Mouse (Mus musculus) lung, embryonic 14.5 days (tissue): ENCODE data around the gene Ccdc74a. TPM values are rescaled to one million over a fixed set of nuclear protein-coding genes. Genes with fewer than 3 reads are reported as not detected.
A peak's percentile ranks its signal among the peaks of the same experiment; 100 is the strongest.
"Not testable (repeated sequence)": the region's sequence is repeated elsewhere in the genome, so short reads cannot be mapped to it uniquely, and the experiment has no call there.

Experiments
- ATAC-seq: fragments of 200-750 bp; cut with Nextera tagmentation; 2 replicates; pipeline ENCODE4 v1.8.0; 2017; ENCODE audit warnings: mild to moderate bottlenecking, moderate TSS enrichment, moderate library complexity; ENCODE audit not compliant: insufficient read depth
- DNase-seq: peaks from one replicate; pipeline ENCODE4 v3.0.0-alpha.2; 2015
- H3K27ac ChIP-seq: fragments of 300-500 bp; sonication (generic); 2 replicates; pipeline ENCODE4 v1.5.1; 2014; ENCODE audit warnings: low read depth, mild to moderate bottlenecking, moderate library complexity
- H3K27me3 ChIP-seq: fragments of 300-500 bp; sonication (generic); 2 replicates; pipeline ENCODE4 v1.6.1; 2014; ENCODE audit warnings: low read length, control low read depth; ENCODE audit not compliant: insufficient read depth
- H3K36me3 ChIP-seq: fragments of 300-500 bp; sonication (generic); 2 replicates; pipeline ENCODE4 v1.6.1; 2014; ENCODE audit warnings: control low read depth; ENCODE audit not compliant: insufficient read depth
- H3K4me1 ChIP-seq: fragments of 300-500 bp; sonication (generic); 2 replicates; pipeline ENCODE4 v1.6.1; 2014; ENCODE audit warnings: antibody characterized with exemption, control low read depth; ENCODE audit not compliant: insufficient read depth
- H3K4me2 ChIP-seq: fragments of 300-500 bp; sonication (generic); 2 replicates; pipeline ENCODE4 v1.6.1; 2014; ENCODE audit warnings: mild to moderate bottlenecking
- H3K4me3 ChIP-seq: fragments of 300-500 bp; sonication (generic); 2 replicates; pipeline ENCODE4 v1.5.1; 2014; ENCODE audit warnings: low read depth, low read length
- H3K9ac ChIP-seq: fragments of 300-500 bp; sonication (generic); 2 replicates; pipeline ENCODE4 v1.6.1; 2014
- H3K9me3 ChIP-seq: fragments of 300-500 bp; sonication (generic); 2 replicates; pipeline ENCODE4 v1.6.1; 2016; ENCODE audit warnings: low read depth, low read length, control low read depth
- CTCF ChIP-seq: IDR thresholded peaks from 2 replicates; pipeline ENCODE4 v1.5.1; 2016; ENCODE audit warnings: antibody characterized with exemption, low read depth
- WGBS: fragments of 180-500 bp; shearing (Covaris S2); extraction: QIAGEN DNeasy Blood & Tissue Kit; methylation state at CpG from one replicate; pipeline ENCODE4 v1.1.7; 2014; 5-methylcytosine and 5-hydroxymethylcytosine counted together
- polyA plus RNA-seq: library from polyadenylated mRNA; unstranded; fragments of >200 nt; fragmentation: Nextera tagmentation; extraction: Ambion mirVana; gene quantifications from 2 replicates; pipeline ENCODE4 v1.2.1, GENCODE M21; 2014

The Ccdc74a gene
- 5.3 and 5.4 TPM in 2 replicates for polyA plus RNA-seq

DNA sequence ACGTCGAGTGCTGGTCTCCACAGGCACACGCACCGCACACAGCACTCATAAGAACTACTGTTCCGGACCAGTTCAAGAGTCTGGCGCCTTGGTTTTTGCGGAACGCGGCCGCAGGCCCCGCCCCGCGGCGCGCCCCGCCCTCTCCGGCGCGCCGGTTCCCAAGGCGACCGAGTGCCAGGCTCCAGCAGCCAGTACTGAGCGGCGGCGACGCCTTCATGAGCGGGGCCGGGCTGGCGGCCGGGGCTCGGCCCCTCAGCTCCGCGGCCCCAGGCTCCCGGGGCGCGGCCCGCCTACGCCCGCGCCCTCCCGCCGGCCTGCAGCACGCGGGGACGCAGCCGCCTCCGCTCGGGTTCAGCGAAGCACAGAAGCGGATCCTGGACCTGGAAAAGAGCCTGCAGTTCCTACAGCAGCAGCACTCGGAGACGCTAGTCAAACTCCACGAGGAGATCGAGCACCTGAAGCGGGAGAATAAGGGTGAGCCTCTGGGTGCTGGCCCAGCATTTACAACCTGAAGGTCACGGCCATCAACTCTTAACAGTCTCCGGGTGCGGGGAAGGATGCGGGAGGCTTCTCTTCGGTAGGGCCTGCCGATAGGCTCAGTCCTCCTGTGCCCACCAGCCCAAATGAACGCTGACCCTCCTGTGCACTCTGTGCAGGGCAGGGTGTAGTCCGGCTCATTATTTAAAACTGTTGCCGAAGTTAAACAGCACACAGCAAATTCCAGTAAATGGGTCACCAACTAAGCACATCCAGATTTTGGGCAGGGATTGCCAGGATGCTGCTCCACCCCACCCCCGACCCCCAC lies at the start of gene Ccdc74a:
Ccdc74a (plus strand) TSS at position 161 of the 805 bp plus-strand sequence.
- Histone ChIP-seq H3K4me3 (peak within 1 kb of the TSS; percentile 53), H3K9me3 (no peaks in the 10 kb centered on the region), H3K36me3 (peaks cover 35% of the 10 kb centered on the region), H3K27me3 (no peaks in the 10 kb centered on the region), H3K4me1 (no peaks in the 10 kb centered on the region; the same call in 1 of the 2 replicates), H3K4me2 (peak within 1 kb of the TSS; percentile 80), H3K9ac (peak within 1 kb of the TSS; percentile 53), H3K27ac (peak within 1 kb of the TSS; percentile 50; the same call in 1 of the 2 replicates)
- DNase-seq = peak; percentile 94
- TF ChIP-seq CTCF = no peak
- ATAC-seq = peak; percentile 97
- WGBS = 2% methylated on average over 65 of the region's 65 CpGs

- DNase-seq (peak; percentile 33), ATAC-seq (no peak)
- H3K27ac ChIP-seq = no peak overlapping the region
- H3K9me3 ChIP-seq = no peaks in the 10 kb centered on the region
- no peak overlapping the region for H3K9ac ChIP-seq
- H3K36me3 ChIP-seq = no peaks in the 10 kb centered on the region
- WGBS = 41% methylated on average over 3 of the region's 3 CpGs
- no peak overlapping the region for H3K4me3 ChIP-seq
- H3K4me2 ChIP-seq = no peak overlapping the region
- no peaks in the 10 kb centered on the region for H3K27me3 ChIP-seq
- H3K4me1 ChIP-seq = no peaks in the 10 kb centered on the region
- peak; percentile 54 for TF ChIP-seq CTCF
Observed at GRCm38 (mm10) chr16:17600944-17601562, 45.2 kb upstream of the Ccdc74a start.

- no peak for DNase-seq
- TF ChIP-seq CTCF = no peak
- Histone ChIP-seq H3K4me1 (no peaks in the 10 kb centered on the region), H3K4me2 (no peak overlapping the region), H3K9ac (no peak overlapping the region), H3K9me3 (no peaks in the 10 kb centered on the region), H3K36me3 (no peaks in the 10 kb centered on the region), H3K27ac (no peak overlapping the region), H3K4me3 (no peak overlapping the region), H3K27me3 (no peaks in the 10 kb centered on the region)
- 62% methylated on average over 4 of the region's 4 CpGs for WGBS
- ATAC-seq = no peak
Observed at GRCm38 (mm10) chr16:17604941-17605340, 41.3 kb upstream of the Ccdc74a start.

GRCm38 (mm10) chr16:17605684-17606083 lies 40.6 kb upstream of the Ccdc74a start:
- Histone ChIP-seq H3K9ac (no peak overlapping the region), H3K9me3 (no peaks in the 10 kb centered on the region), H3K27ac (no peak overlapping the region), H3K36me3 (no peaks in the 10 kb centered on the region), H3K4me1 (no peaks in the 10 kb centered on the region), H3K4me2 (no peak overlapping the region), H3K27me3 (no peaks in the 10 kb centered on the region), H3K4me3 (no peak overlapping the region)
- no peak for TF ChIP-seq CTCF
- WGBS = 73% methylated on average over 5 of the region's 5 CpGs
- ATAC-seq (no peak), DNase-seq (no peak)

GRCm38 (mm10) chr16:17611383-17611782 lies 34.9 kb upstream of the Ccdc74a start:
- 57% methylated on average over 4 of the region's 4 CpGs for WGBS
- no peak for DNase-seq
- Histone ChIP-seq H3K4me1 (no peaks in the 10 kb centered on the region), H3K27me3 (no peaks in the 10 kb centered on the region), H3K27ac (no peak overlapping the region), H3K9me3 (no peaks in the 10 kb centered on the region), H3K36me3 (no peaks in the 10 kb centered on the region), H3K9ac (no peak overlapping the region), H3K4me3 (no peak overlapping the region), H3K4me2 (no peak overlapping the region)
- no peak for ATAC-seq
- no peak for TF ChIP-seq CTCF

- not testable (repeated sequence) for H3K4me3 ChIP-seq, H3K36me3 ChIP-seq, H3K4me1 ChIP-seq, H3K27ac ChIP-seq, H3K27me3 ChIP-seq, H3K9ac ChIP-seq, H3K4me2 ChIP-seq, ATAC-seq, H3K9me3 ChIP-seq
- TF ChIP-seq CTCF = peak; percentile 55
- 94% methylated on average over 6 of the region's 6 CpGs for WGBS
- DNase-seq = peak; percentile 37
Observed at GRCm38 (mm10) chr16:17614740-17615139, 31.5 kb upstream of the Ccdc74a start.

- Histone ChIP-seq H3K4me1 (no peaks in the 10 kb centered on the region), H3K4me2 (no peak overlapping the region), H3K4me3 (no peak overlapping the region), H3K27ac (no peak overlapping the region), H3K9me3 (no peaks in the 10 kb centered on the region), H3K36me3 (no peaks in the 10 kb centered on the region), H3K9ac (no peak overlapping the region), H3K27me3 (no peaks in the 10 kb centered on the region)
- no peak for ATAC-seq
- no peak for DNase-seq
- TF ChIP-seq CTCF = no peak
- WGBS = 67% methylated on average over 5 of the region's 5 CpGs
Observed at GRCm38 (mm10) chr16:17616212-17616611, 30.1 kb upstream of the Ccdc74a start.
